Mouse (Mus musculus) midbrain, embryonic 16.5 days (tissue): ENCODE measurements around the gene B3galnt2. TPM values are rescaled to one million over a fixed set of nuclear protein-coding genes. Genes with fewer than 3 reads are reported as not detected.
"Not testable (repeated sequence)": the region's sequence is repeated elsewhere in the genome, so short reads cannot be mapped to it uniquely, and the experiment has no call there.

ENCODE experiments used
- ATAC-seq: fragments of 200-750 bp; cut with Nextera tagmentation; 2 replicates; pipeline ENCODE4 v1.8.0; 2017; ENCODE audit warnings: moderate TSS enrichment
- H3K27ac ChIP-seq: fragments of 300-500 bp; sonication (generic); 2 replicates; pipeline ENCODE4 v1.5.1; 2014; ENCODE audit warnings: mild to moderate bottlenecking, low read length, mixed read lengths
- H3K27me3 ChIP-seq: fragments of 300-500 bp; sonication (generic); 2 replicates; pipeline ENCODE4 v1.6.1; 2014; ENCODE audit warnings: low read depth, low read length, mixed read lengths; ENCODE audit not compliant: control insufficient read depth, insufficient read depth
- H3K36me3 ChIP-seq: fragments of 300-500 bp; sonication (generic); 2 replicates; pipeline ENCODE4 v1.6.1; 2014; ENCODE audit warnings: mild to moderate bottlenecking, low read length, moderate library complexity, mixed read lengths; ENCODE audit not compliant: control insufficient read depth, insufficient read depth
- H3K4me1 ChIP-seq: fragments of 300-500 bp; sonication (generic); 2 replicates; pipeline ENCODE4 v1.6.1; 2014; ENCODE audit warnings: mild to moderate bottlenecking, low read length, mixed read lengths; ENCODE audit not compliant: control insufficient read depth, insufficient read depth
- H3K4me2 ChIP-seq: fragments of 300-500 bp; sonication (generic); 2 replicates; pipeline ENCODE4 v1.6.1; 2014; ENCODE audit warnings: mild to moderate bottlenecking, low read length, mixed read lengths
- H3K4me3 ChIP-seq: fragments of 300-500 bp; sonication (generic); 2 replicates; pipeline ENCODE4 v1.5.1; 2014; ENCODE audit warnings: low read depth, mild to moderate bottlenecking, low read length, moderate library complexity, mixed read lengths
- H3K9ac ChIP-seq: fragments of 300-500 bp; sonication (generic); 2 replicates; pipeline ENCODE4 v1.6.1; 2014; ENCODE audit warnings: low read depth, low read length, mixed read lengths
- H3K9me3 ChIP-seq: fragments of 300-500 bp; sonication (generic); replicated peaks from 2 replicates; pipeline ENCODE4 v1.6.1; 2014; ENCODE audit warnings: mild to moderate bottlenecking, low read length, mixed read lengths; ENCODE audit not compliant: control insufficient read depth, poor library complexity, severe bottlenecking
- WGBS: fragments of 180-500 bp; shearing (Covaris S2); extraction: QIAGEN DNeasy Blood & Tissue Kit; methylation state at CpG from one replicate; pipeline ENCODE4 v1.1.7; 2014; 5-methylcytosine and 5-hydroxymethylcytosine counted together
- polyA plus RNA-seq: library from polyadenylated mRNA; unstranded; fragments of >200 nt; fragmentation: Nextera tagmentation; extraction: Ambion mirVana; gene quantifications from 2 replicates; pipeline ENCODE4 v1.2.1, GENCODE M21; 2015

Gene B3galnt2
- polyA plus RNA-seq, 1 experiment from 2014 or later: 18.6 TPM

DNA sequence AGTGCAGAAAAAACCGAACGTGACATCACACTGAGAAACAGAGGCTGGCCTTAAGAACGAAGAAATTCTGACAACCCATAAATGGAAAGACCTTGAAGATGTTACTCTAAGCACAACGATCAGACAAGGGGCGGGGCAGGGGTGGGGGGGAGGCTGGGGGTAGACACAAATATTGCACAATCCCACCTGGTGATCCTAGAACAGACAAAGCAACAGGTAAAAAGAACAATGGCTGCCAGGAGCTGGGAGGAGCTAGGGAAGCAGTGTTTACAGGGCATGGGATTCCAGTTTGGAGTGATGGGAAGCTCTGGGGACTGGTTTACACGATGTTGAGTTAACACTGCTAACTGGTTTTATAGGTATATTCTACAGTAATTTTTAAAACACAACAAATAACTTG, 61.3 kb downstream of the B3galnt2 start:
- no peak overlapping the region for H3K4me2 ChIP-seq

DNA sequence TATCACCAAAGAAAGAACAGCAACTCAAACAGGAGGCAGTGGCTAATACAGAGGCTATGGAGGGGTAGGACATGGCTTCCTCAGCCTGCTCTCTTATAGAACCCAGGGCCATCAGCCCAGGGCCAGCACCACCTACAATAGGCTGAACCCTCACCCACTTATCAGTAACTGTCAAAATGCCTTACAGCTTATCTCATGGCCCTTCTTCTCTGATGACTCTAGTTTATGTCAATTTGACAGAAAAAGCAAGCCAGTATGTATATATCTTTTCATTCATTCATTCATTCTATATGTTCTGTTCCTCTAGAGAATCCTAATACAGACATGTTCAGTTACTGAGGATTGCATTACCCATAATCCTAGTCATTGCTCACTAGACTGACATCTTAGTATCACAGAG, 64.0 kb downstream of the B3galnt2 start:
- no peak overlapping the region for H3K9ac ChIP-seq
- H3K4me1 ChIP-seq: no peaks in the 10 kb centered on the region
- H3K4me2 ChIP-seq: no peak overlapping the region
- no peak overlapping the region for H3K27ac ChIP-seq
- no peaks in the 10 kb centered on the region for H3K9me3 ChIP-seq
- peaks cover 14% of the 10 kb centered on the region for H3K36me3 ChIP-seq
- no peak for ATAC-seq
- no peak overlapping the region for H3K4me3 ChIP-seq
- H3K27me3 ChIP-seq: no peaks in the 10 kb centered on the region

More for the DNA sequence above, 61.3 kb downstream of the B3galnt2 start:
- Histone ChIP-seq H3K27ac (no peak overlapping the region), H3K36me3 (peaks cover 18% of the 10 kb centered on the region), H3K4me3 (no peak overlapping the region), H3K4me1 (no peaks in the 10 kb centered on the region), H3K9me3 (no peaks in the 10 kb centered on the region), H3K9ac (no peak overlapping the region), H3K27me3 (no peaks in the 10 kb centered on the region)
- no peak for ATAC-seq
- WGBS: 93% methylated on average over 6 of the region's 6 CpGs

DNA sequence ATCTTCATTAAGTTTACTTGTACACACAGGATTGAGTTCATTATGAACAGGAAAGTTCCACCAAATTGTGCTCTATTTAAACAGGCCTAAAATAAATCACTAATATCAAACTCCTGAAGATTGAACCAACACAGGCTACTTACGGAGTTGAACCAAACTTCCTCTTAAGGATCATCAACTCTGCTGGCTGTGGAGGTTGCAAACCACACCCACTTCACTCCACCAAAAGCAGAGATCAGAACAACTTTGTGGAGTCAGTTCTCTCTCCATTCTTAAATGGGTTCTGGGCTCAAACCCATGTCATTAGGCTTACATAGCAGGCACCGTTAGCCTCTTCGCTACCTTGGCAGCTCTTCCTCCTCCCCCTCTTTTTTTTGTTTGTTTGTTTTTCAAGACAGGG, 64.6 kb downstream of the B3galnt2 start:
- no peak overlapping the region for H3K27ac ChIP-seq
- H3K36me3 ChIP-seq: peaks cover 14% of the 10 kb centered on the region
- H3K4me3 ChIP-seq: no peak overlapping the region
- H3K9me3 ChIP-seq: no peaks in the 10 kb centered on the region
- no peak overlapping the region for H3K9ac ChIP-seq
- no peaks in the 10 kb centered on the region for H3K27me3 ChIP-seq
- no peak for ATAC-seq
- H3K4me1 ChIP-seq: no peaks in the 10 kb centered on the region
- no peak overlapping the region for H3K4me2 ChIP-seq
- WGBS: 96% methylated on average over 3 of the region's 3 CpGs

DNA sequence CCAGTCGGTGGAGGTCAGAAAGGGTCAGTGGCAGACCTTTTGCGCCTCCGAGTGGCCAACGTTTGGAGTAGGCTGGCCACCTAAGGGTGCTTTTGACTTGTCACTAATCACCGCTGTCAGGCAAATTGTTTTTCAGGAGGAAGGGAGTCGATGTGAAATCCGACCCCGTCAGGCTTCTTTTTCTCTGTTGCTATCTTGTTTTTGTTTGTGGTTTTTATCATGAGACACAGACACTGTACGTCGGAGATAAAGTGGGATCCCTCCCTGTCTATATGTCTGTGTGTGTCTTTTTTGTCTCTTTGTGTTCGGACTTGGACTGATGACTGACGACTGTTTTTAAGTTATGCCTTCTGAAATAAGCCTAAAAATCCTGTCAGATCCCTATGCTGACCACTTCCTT, 67.1 kb downstream of the B3galnt2 start:
- ATAC-seq, H3K36me3 ChIP-seq, H3K4me2 ChIP-seq, H3K9me3 ChIP-seq, H3K27ac ChIP-seq, H3K27me3 ChIP-seq, H3K9ac ChIP-seq, H3K4me1 ChIP-seq, H3K4me3 ChIP-seq: not testable (repeated sequence)
- 80% methylated on average over 9 of the region's 12 CpGs for WGBS

DNA sequence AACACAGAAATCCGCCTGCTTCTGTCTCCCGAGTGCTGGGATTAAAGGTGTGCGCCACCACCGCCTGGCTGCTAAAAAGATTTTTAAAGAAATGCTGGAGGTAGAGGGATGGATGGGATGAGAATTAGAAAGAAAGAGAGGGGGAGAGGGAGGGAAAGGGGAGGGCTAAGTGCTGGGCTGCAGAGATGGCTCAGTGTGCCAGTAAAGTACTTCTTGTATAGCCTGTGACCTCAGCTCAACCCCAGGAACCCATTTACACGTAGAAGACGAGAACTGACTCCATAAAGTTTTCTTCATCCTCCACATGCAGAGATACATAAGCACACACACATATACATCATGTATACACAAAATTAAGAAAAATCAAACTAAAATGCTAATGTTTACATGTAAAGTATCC, 71.3 kb downstream of the B3galnt2 start:
- Histone ChIP-seq H3K36me3 (peaks cover 13% of the 10 kb centered on the region), H3K9ac (no peak overlapping the region), H3K9me3 (no peaks in the 10 kb centered on the region), H3K4me3 (no peak overlapping the region), H3K4me2 (no peak overlapping the region), H3K27ac (no peak overlapping the region), H3K27me3 (no peaks in the 10 kb centered on the region), H3K4me1 (no peaks in the 10 kb centered on the region)
- ATAC-seq: no peak
- 92% methylated on average over 6 of the region's 6 CpGs for WGBS

DNA sequence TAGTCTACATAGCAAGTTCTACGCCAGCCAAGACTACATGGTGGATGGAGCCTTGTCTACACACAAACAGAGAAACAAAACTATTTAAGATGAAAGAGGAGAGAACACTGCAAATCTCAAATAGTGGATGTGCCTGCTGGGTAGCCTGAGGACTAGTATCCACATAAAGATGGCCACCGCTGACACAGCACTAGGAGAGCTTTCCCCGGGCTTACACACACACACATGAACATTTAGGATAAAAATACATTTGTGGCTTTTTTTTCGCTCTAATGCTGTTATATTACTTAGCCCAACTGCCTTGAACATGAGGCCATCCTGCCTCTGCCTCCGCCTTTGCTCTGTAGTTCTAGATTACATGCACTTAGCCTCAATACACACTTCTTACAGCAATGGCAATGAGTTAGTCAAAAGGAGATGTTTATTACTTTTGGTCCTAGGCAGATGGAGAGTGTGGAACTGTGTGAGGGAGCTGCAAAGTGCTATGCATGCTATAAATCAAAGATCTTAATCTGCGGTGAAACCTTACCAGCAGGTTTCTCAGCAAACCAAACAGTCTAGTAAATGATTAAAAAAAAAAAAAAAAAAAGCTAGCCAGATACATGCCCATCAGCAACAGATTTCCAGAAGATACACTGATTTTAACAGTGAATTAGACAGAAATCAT, 72.0 kb downstream of the B3galnt2 start:
- 97% methylated on average over 6 of the region's 6 CpGs for WGBS
- H3K4me2 ChIP-seq: no peak overlapping the region
- H3K36me3 ChIP-seq: peaks cover 13% of the 10 kb centered on the region
- H3K9me3 ChIP-seq: no peaks in the 10 kb centered on the region
- H3K27me3 ChIP-seq: no peaks in the 10 kb centered on the region
- H3K4me1 ChIP-seq: no peaks in the 10 kb centered on the region
- H3K27ac ChIP-seq: no peak overlapping the region
- H3K4me3 ChIP-seq: no peak overlapping the region
- ATAC-seq: no peak
- no peak overlapping the region for H3K9ac ChIP-seq

DNA sequence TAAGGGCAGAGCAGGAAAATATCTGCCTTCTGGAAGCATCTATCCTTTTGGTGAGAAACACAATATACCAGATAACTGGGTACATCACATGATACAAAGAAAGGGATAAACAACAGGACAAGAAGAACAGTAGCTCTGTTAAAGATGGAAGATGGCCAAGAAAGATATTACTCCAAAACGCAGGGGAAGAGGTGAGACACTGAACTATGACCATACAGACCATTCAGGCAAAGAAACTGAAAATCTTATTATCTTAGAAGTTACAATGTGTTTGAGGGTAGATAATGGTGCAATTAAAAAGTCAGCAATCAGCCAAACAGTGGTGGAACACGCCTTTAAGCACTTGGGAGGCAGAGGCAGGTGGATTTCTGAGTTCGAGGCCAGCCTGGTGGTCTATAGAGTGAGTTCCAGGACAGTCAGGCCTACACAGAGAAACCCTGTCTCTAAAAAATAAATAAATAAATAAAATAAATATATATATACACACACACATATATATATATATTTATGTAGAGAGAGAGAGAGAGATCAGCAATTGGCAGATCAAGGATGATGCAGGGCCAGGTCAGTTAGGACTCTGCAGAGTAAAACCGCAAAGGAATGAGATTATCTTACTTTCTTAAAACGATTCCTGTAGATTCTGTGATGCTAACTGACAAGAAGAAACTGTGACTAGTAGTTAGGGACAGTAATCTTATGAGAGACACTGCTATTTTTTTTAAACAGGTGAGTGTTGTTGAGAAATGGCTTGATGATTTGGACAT, 79.2 kb downstream of the B3galnt2 start:
- no peak for ATAC-seq
- no peak overlapping the region for H3K9ac ChIP-seq
- no peaks in the 10 kb centered on the region for H3K27me3 ChIP-seq
- no peak overlapping the region for H3K4me2 ChIP-seq
- H3K27ac ChIP-seq: no peak overlapping the region
- 93% methylated on average over 5 of the region's 5 CpGs for WGBS
- H3K4me3 ChIP-seq: no peak overlapping the region
- peaks cover 9% of the 10 kb centered on the region; the same call in 1 of the 2 replicates for H3K4me1 ChIP-seq
- H3K36me3 ChIP-seq: no peaks in the 10 kb centered on the region
- H3K9me3 ChIP-seq: no peaks in the 10 kb centered on the region

DNA sequence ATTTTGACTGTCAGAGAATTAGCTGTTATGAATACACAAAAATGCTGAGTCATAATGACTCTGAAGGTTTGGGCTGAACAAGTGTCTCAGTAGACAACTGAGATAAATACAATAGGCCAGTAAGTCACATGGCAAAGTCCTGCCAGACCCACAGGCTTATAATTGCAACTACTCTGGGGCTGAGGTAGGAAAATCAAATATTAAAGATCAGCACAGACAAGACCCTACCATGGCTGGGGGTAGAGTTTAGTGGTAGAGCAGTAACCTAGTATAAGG, 79.7 kb downstream of the B3galnt2 start:
- H3K36me3 ChIP-seq: no peaks in the 10 kb centered on the region
- peaks cover 9% of the 10 kb centered on the region; the same call in 1 of the 2 replicates for H3K4me1 ChIP-seq
- no peaks in the 10 kb centered on the region for H3K27me3 ChIP-seq
- H3K27ac ChIP-seq: no peak overlapping the region
- H3K4me3 ChIP-seq: no peak overlapping the region
- H3K4me2 ChIP-seq: no peak overlapping the region
- no peaks in the 10 kb centered on the region for H3K9me3 ChIP-seq
- ATAC-seq: no peak
- no peak overlapping the region for H3K9ac ChIP-seq

DNA sequence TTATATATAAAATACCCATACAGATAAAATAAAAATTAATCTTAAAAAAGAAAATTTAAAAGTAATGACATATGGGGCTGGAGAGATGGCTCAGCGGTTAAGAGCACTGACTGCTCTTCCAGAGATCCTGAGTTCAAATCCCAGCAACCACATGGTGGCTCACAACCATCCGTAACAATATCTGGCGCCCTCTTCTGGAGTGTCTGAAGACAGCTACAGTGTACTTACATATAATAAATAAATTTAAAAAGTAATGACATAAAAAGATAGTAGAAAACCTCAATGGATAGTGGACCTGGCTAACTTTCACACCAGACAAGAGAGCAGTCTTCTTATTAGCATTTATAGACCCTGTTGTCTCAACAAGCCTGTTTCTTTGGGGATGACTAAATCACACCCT, 81.1 kb downstream of the B3galnt2 start:
- 97% methylated on average over 3 of the region's 3 CpGs for WGBS
- H3K4me1 ChIP-seq: peaks cover 14% of the 10 kb centered on the region
- not testable (repeated sequence) for H3K36me3 ChIP-seq, H3K4me3 ChIP-seq, ATAC-seq, H3K4me2 ChIP-seq, H3K9me3 ChIP-seq, H3K9ac ChIP-seq, H3K27ac ChIP-seq, H3K27me3 ChIP-seq
